Mouse (Mus musculus): ENCODE results near the gene Cadps.

Gene Cadps

DNA sequence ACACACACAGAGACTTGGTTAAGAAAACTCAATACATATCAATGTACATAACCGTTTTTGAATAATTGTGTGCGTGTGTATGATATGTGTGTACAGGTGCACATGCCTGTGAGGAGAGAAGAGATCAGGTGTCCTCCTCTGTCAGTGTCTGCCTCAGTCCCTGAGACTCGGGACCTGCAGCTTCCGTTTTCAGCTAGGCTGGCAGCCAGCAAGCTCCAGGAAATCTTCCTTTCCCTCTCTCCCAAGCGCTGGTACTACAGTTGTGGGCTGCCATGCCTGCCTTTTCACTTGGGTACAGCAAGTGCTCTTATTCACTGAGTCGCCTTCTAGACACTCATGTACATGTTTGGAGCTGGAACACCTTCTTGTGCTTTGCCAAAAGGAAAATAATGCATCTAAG lies 435.7 kb downstream of the Cadps start:
- DNase-seq: no peak

DNA sequence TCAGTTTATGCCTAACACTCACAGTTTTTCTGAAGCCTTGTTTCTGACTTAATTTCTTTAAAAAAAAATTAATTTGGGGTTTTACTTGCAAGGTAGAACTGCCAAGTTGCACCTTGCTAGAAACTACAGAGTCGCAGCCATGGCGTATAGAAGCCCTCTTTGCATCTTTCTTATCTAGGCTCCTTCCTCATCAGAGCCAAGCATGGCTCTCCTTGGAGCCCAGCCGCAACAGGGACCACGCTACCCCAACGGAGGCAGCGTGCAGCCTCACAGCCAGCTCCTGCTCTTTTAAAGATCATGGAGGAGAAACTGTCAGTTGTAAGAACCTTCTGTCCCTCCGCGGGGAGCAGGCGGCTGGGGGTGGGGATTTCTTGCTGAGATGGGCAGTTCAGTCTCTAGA lies 445.0 kb downstream of the Cadps start:
- peak; percentile 43 for DNase-seq

DNA sequence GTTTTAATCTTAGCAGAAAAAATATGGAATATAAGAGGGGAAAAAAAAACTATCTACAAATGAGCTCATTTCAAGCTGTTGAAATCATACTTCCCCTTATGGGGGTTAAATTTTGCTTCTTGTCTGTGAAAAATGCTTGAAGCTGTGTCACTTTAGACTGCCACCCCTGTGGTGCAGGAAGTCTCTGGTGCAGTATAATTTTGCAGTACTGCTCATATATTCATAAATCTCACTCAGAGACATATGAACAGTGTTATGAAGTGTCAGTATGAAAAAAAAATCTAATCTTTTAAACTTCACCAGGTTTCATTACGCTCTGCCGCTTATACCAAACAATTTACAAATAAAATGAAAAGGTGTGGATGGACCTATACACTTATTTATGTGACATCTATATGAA lies 445.6 kb downstream of the Cadps start:
- DNase-seq: no peak

DNA sequence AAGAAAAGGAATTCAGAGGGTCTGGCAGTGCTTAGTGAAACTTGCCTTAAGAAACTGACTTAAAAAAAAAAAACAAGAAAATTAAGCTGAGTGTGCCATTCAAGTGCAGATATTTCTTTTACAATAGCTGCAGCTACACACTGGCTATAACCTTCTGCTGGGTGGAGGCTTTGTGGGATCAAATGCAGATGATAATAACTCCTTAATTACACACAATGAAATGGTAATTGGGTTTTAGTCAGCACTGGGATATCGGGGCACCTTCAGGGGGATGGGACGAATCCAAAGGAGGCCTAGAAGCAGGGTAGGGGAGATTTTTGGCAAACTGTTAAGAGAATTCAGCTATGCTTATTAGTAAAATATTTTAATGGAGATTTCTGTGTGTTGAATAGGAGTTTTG lies 447.4 kb downstream of the Cadps start:
- no peak for DNase-seq

DNA sequence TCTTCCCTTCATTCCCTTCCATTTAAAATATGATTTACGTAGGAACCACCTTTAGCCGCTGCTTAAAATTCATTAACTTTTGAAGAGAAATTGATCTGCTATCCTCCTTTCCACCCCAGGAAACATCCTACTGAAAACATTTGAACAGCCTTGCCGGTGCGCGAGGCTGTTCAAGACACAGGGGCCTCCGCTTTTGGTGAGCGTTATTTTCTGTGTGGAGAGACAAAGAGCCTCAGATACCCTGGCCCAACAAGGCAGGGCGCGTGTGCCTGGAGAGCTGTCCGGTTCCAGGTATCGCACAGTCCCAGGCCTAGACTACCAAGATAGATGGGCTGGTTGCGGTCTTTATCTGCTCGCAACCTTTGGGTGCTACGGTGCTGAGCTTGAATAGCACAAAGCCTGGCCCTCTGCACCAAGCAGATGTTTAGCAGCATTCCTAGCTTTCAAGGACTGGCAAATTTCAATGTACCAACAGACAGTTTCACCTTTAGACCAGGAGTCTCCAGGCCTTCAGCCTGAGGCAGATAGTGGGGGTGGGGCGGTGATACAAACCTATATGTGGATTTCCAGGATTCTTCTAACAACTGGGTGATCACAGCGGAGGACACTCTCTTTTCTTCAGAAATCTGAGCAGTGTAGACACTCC lies 472.5 kb downstream of the Cadps start:
- peak; percentile 21 for DNase-seq

DNA sequence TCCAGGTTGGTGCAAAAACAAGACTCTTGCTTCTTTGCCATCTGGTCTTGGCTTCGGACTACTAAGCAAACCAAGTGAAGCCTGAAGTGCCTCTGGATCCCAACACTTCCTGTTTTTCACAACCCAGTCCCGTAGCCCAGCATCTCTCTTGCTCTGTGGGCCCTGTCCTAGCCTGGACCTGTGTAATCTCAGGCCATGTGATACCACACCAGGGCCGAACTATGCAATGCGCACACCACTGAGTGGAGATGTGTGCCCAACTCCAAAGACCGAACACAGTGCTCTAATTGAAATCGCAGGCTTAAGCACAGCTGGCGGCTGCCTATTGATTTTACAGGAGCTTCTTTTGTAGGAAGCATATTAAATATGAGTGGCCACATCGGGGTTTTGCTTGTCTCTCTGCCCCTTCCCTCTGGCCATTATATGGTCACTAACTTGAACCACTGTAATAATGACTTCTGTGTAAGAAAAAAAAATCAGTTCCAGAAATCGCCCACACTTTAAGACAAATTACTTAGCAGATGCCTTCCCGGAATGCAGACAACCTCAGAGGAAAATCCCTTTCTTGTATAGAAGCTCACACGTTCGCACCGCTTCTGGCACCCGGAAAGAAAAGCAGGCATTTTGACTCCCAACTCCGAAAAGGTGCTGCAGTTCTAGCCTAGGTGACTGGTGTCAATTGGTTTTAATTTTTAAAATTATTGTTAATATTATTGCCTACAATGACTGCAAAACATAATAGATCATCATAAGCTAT lies 473.4 kb downstream of the Cadps start:
- DNase-seq: peak; percentile 36

DNA sequence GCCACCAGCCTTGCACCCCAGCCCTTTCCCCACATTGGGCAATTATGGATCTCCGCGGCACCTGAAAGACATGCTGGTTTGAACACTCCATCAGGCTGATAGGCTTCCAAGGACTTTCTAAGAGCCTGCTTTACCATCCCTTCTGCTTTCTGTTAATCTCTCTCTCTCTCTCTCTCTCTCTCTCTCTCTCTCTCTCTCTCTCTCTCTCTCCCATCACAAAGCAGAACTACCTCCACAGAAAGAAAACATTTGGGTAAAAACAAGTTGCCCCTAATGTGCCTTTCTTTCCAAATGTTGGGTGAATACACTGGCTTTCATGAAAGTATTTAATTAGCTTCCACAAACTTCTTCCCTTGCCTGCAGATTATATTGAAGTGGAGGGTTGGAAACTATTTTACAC lies 474.8 kb downstream of the Cadps start, which contains the start of gene Fezf2:
TSS of gene Fezf2 (minus strand) at position 101 of the 400 bp plus-strand sequence.
- DNase-seq: peak; percentile 16

DNA sequence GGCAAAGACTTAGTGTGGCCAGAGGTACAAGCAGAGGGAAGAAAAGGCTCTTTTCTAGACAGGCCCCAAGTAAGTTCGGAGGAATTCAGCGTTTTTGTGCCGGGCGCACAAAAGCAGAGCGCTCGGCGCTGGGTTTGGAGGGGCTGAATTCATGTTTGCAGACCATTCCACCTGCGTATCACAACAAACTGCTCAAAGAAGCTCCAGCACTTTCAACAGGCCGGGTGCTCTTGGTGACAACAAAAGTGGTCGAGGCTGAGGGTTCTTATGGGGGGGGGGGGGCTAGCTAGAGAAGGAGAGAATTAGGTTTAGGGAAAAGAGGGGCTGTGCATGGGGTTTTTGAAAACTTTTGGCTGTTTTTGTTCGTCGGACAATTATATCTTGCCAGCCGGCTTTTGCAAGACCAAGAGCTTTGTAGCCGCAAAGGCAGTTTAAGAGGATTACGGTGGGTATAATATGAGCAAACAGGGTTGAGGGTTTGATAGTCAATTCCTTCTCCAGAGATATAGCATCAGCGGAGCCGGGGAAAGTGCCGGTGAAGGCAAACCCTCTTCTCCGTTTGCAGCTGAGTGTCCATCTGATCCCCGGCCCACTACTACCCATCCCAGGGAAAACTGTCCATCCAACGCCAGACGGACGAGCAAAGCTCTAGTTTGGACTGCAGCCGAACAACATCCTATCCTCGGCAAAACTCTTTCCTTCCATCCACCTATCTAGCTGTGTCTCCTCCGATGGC lies 475.8 kb downstream of the Cadps start:
- peak; percentile 46 for DNase-seq

DNA sequence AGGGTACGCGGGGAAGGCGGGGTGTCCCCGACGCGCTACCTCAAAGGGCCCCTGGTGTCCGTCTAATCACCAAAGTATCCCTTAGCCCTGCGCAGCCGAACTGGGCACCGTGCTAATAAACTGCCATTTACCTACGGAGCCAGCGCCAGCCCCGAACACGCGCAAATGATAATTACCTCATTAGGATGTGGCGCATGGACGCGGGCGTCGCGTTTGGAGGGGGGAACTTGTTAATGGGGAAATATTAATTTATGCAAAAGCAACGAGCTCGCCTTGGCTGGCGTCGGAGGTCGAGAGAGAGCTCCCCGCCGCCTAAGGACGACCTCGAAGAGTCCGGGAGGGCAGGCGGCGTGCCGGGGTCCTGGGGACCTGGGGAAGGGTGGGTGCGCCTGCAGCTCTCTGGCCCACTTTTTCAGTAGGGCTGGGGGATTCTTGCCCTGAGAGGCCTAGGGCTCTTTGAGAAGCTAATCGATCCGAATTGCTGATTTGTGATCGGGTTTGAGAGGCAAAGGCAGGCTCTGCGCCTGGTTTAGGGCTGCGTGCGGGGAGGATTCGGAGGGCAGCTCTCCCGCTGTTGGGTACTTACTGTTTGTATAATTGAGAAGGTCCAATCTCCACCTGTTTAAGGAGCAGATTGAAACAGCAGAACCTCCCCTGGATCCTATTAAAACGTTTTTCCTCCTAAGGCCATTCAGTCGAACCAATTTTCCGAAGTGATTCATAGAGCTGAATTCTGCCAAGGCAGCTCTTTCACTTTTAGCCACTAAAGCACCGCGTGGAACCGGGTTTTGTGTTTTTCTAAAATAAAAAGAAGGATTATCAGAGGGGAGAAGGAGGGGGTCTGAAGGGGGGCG lies 476.6 kb downstream of the Cadps start:
- peak; percentile 89 for DNase-seq

DNA sequence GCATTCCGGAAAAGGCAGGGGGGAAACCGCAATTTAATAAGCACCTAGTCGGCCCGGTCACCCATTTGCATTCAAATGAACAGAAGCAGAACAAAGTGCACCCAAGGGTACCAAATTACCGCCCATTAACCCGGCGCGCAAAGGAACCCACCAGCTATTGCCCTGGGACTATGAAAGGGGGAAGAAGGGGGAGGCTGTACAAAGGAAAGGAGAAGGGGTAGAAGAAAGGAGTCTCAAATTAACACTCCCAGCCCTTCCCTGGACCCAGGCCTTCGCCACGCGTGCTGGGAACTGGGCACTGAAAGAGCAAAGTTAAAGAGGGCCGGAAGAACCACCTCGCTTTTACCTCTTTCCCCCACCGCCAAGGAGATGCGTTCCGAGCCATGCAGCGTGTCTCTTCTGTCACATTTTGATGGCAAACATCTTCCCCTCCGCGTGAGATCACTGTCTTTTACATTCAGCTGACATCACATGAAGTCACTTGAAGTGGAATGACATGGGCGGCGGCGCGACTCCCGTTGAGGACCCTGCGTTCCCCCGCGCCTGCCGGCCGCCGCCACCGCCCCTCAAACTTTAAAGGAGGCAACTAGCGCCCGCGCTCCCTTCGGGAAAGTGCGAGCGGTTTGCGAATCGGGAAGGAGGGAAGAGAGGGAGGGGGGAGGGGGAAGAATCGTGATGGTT lies 477.5 kb downstream of the Cadps start:
- DNase-seq: peak; percentile 78

DNA sequence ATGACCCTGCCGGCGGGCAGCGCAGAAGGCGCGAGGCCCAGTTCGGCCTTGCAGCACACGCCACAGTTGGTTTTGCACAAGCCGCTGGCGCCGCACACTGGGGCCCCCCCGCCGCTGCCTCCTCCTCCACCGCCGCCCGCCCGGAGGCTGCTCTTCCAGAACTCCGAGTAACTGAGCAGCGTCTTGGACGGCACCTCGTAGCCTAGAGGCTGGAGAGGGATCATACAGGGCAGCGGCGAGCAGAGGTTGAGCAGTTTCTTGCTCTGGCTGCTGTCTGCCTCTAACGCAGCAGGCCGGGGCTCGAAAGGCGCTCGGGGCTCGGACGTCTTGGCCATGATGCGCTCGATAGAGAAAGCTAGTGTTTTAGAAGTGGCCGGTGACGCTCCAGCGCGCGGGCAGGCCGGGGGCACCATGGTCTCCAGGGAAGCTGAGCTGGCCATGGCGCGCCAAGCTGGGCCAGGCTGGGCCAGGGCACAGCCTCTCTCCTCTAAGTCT lies 478.1 kb downstream of the Cadps start:
- peak; percentile 77 for DNase-seq

DNA sequence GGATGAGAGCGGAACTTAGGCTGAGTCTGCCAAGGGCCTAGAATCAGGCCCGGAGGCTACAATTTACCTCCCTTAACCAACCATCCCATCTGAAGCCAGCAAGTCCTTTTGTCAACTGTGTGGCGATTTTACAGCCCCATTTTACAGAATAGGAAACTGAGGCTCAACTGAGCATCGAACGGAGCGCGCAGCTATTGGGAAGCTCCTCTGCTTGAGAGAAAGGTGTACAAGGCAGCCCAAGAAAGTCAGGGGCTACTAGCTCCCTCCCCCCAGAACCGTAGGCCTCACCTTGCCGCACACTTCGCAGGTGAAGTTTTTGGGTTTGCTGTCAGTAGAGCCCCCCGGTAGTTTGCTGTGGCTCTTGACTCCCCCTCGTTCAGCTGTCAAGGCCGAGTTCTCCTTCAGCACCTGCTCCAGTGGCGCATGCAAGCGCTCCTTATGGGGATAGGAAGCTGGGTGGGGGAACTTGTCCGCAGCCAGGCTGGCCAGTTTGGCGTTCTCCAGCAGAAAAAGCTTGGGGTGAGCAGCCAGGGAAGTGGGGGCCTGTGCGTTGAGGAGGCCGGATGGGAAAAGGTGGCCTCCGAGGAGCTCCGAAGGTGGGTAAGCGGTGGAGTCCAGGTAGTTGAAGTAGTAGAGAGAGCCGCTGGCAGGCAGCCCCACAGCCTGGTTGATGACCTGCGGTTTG lies 478.7 kb downstream of the Cadps start:
- no peak for DNase-seq

DNA sequence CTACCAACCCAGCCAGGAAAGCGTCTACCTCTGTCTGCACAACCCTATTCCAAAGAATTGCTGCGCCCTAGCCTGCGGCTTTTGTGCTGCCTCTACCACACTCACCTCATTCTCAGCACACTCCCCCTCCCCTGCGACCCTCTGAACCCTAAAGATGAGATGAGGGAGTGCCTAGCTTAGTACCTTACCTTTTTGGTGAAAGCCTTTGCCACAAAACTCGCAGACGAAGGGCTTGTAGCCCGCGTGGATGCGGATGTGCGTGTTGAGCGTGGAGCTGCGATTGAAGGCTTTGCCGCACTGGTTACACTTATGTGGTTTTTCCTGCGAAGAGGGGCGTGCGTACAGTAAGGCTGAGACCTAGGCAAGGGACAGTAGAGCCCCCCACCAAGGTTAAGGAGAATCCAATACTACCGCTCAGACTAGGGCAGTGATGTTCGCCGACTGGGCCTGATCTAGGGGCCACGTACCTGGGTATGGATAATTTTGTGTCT lies 479.4 kb downstream of the Cadps start:
- peak; percentile 50 for DNase-seq

DNA sequence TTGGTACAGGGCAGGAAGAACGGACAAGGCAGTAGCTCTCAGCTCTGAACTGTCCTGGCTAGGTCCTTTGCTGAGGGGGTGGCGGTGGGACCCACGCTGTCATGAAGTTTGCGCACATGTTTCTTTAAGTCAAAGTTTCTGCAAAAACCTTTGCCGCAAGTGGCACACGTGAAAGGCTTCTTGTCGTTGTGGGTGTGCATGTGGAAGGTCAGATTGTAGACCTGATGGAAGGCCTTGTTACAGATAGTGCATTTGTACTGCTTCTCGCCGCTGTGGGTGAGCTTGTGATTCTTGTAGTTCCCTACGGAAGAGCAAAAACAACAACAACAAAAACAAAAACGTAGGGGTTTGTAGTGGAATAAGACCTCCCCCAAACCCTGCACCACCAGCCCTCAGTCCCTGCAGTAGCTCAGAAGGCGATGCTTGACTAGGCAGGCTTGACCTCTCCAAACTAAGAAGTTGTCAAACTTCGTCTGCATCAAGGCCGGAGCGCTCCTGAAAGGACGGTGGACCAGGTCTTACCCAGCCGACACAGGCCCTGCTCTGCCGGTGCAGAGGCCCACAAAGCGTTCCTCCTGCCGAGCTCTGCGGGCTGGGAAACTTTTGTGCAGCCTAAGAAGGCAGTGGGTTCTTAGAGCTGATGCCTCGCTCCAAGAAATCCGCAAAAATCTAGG lies 480.3 kb downstream of the Cadps start:
- peak; percentile 80 for DNase-seq

DNA sequence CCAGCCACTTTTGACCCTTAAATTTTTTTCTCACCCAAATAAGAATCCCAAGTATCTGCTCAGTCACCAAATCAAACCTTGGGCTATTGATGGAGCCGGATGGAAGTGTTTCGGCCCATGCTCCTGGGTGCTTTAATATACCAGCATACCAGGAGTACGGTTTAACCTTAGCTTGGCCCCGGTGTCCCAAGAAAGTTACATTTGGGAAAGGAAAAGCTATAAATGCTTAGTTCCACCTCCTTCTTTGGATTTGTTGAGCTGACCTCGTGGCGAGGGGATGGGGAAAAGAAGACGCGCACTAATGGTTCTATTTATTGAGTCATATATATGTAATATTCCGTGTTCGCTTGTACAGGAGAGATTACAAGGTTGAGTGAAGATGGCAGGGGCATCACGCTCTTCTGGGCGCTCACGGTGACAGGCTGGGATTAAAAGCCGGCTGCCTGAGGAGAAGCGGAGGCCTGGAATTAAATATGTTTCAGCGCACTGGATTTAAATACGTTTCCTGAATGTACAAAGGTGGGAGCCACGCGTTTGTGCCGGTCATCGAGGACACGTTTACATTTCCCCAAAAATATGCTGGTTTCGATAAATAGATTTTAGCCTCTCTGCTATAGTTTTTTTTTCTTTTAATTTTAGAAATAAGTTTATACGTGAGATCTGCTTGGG lies 481.0 kb downstream of the Cadps start:
- DNase-seq: peak; percentile 66

DNA sequence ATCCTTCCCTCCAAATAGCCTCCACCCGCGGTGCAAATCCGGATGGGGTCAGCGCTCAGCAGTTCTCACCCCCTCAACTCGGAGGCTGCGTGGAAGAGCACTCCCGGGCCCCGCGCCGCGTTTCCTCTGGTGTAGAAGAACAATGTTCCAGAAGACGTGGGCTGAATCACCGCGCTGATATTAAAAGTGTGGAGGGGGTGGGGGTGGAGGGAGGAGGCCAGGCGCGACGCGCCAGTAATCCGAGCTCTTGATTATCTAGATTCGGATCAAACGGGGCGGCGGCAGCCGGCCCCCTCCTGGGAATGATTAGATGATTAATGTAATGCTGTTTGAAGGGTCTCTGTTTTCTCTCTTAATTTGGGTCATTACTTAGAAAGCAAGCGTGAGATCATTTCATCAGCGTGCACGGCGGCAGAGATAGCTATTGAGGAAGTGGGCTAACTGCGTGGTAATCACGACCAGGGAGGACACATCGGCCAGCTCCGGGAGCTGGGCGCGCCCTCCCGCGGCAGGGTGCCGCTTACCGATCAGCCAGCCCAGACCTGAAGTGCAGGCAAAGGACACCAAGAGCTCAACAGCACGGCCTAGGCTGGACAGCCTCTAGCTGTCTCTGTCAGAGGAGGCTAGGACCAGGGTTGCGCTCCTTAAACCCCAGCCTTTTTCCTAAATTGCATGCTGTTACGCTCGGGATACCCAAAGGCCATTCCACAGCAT lies 481.6 kb downstream of the Cadps start:
- peak; percentile 93 for DNase-seq

DNA sequence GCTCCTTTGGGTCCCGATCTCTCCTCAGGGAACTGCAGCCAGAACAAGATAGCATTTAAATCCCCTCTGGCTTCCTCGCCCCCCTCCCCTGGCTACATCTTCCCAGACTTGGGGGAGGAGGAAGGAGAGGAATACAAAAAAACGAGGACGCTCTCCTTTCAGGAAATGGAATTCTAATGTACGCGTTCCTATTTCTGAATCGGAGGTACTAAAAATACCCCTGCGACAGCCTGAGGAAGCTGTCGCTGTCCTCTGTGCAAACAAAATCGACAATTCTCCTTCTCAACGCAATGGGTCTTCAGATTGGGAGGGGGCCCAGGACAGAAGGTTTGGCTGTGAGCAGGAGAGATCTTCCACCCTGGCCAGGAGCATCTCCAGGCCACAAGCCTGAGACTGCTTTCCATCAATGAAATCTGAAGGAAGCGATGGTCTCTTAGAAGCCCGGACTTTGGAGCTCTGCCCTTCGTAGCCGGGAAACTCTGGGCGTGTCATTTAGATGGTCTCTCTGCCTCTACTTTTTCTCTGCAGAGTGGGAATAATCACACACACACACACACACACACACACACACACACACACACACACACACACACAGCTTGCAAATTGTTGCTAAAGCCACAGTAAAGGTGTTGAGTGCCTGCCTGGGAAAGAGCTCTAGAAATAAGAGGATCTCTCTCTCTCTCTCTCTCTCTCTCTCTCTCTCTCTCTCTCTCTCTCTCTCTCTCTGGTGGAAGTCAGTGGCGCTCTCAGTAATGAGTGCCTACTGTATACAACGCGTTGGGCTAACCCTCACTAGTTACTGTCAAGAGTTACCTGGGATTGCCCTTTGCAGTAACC lies 482.4 kb downstream of the Cadps start:
- peak; percentile 54 for DNase-seq

DNA sequence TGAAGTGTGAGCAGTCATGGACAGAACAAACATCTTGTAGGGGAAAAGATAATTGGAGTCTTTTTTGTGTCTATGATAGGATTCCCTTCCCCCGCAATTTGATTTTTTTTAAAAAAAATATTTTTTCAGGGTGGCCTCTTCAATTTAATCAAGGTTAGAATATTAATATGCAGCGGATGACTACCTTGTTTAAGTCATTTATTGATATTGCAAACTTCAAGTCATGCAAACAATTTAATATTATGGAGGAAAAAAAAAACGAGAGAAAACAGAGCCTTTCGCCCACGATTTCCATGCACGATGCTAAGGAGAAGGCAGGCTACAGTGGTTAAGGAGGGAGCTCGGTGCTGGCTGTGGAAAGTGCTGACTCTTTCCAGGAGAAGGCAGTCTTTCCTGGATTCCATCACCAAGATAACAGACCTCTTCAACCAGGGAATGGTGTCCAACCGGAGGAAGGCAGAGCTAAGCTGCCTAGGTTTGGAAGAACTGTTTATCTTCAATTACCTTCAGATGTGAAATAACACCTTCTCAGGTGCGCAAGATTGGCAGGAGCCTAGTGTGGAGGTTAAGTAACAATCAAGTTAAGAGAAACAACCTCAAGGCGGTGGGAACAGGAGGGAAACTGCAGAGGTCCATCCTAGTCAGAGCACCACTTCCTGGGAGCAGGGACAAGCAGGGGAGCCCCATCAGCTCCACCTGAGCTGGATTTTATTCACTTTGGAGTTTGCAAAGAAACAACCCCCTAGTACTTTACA lies 483.9 kb downstream of the Cadps start:
- DNase-seq: peak; percentile 39
